Mouse (Mus musculus): ENCODE measurements around the gene Nup107.

- no peak for TF ChIP-seq CTCF (IDR thresholded peaks at IDR 0.05 in 2 of 3, conservative IDR thresholded peaks at IDR 0.05 in 1 of 3; ENCODE audit: control insufficient read depth in 1 of 3, insufficient read depth in 1 of 3, low read depth in 2 of 3, low read length in 3 of 3, poor library complexity in 1 of 3, severe bottlenecking in 1 of 3)
- TF ChIP-seq GATA1 (IDR thresholded peaks at IDR 0.05; ENCODE audit: low read depth, low read length): no peak
- TF ChIP-seq ZC3H11A (IDR thresholded peaks at IDR 0.05; ENCODE audit: low read depth, low read length): no peak
- no peak for TF ChIP-seq USF1 (IDR thresholded peaks at IDR 0.05; ENCODE audit: low read depth, low read length)
- TF ChIP-seq MEF2A (IDR thresholded peaks at IDR 0.05; ENCODE audit: extremely low read depth, insufficient replicate concordance, low read depth, low read length, poor library complexity, severe bottlenecking): no peak
- TF ChIP-seq CHD2 (IDR thresholded peaks at IDR 0.05; ENCODE audit: low read length): no peak
- TF ChIP-seq E2F4 (IDR thresholded peaks at IDR 0.05; ENCODE audit: borderline replicate concordance, low read depth, low read length): no peak
- TF ChIP-seq ELF1 (IDR thresholded peaks at IDR 0.05; ENCODE audit: low read depth, low read length): no peak
These were observed 49.9 kb downstream of the Nup107 start for GRCm38 (mm10) chr10:117742618-117743017.
